Mouse (Mus musculus) megakaryocyte, embryonic 14.5 days (primary cell): ENCODE data around the gene Gmds. TPM values are rescaled to one million over a fixed set of nuclear protein-coding genes. Genes with fewer than 3 reads are reported as not detected.

Experiments used
- H3K27me3 ChIP-seq: replicated peaks from 2 replicates; pipeline ENCODE3; 2012; ENCODE audit warnings: inconsistent platforms
- H3K36me3 ChIP-seq: replicated peaks from 2 replicates; pipeline ENCODE3; 2012; ENCODE audit warnings: low read length, inconsistent platforms, mixed read lengths
- H3K4me1 ChIP-seq: 2 replicates; pipeline ENCODE4 v1.6.1; 2012; ENCODE audit warnings: inconsistent platforms
- H3K4me3 ChIP-seq: replicated peaks from 2 replicates; pipeline ENCODE3; 2012; ENCODE audit warnings: moderate library complexity, mild to moderate bottlenecking, inconsistent platforms
- H3K9me3 ChIP-seq: 2 replicates; pipeline ENCODE4 v1.6.1; 2012; ENCODE audit warnings: inconsistent platforms
- FLI1 ChIP-seq: IDR thresholded peaks from 2 replicates; pipeline ENCODE4 v1.6.1; 2012; ENCODE audit warnings: low read length, inconsistent platforms, mixed read lengths
- GATA1 ChIP-seq: IDR thresholded peaks from 3 replicates; pipeline ENCODE4 v1.6.1; 2012; ENCODE audit warnings: mixed read lengths, low read length, inconsistent platforms, borderline replicate concordance
- polyA plus RNA-seq: library from polyadenylated mRNA; stranded (reverse); fragments of >175 nt; gene quantifications from 2 replicates; pipeline ENCODE4 v1.2.3, GENCODE M21; 2012; ENCODE audit warnings: low replicate concordance; ENCODE audit not compliant: insufficient read depth

Gmds gene
- polyA plus RNA-seq, 1 experiment: 59.8 TPM

DNA sequence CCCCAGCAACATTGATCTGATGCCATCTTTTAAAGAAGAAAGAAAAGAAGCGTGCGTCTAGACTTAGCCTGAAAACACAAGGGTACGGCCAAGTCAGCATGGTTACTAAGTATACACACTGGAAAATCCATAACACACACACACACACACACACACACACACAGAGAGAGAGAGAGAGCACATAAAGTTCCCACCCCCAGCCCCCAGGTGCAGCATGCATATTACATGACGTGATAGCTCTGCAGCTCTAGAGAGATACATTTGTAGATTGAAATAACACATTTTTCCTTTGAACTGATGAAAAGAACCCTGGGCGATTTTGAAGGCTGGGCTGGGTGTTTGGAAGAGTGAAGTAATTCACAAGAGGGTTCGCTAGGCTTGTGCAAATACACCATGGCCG lies 553.8 kb downstream of the Gmds start:
- Histone ChIP-seq H3K27me3 (peaks cover 15% of the 10 kb centered on the region), H3K36me3 (no peaks in the 10 kb centered on the region), H3K4me1 (no peaks in the 10 kb centered on the region), H3K9me3 (peaks cover 7% of the 10 kb centered on the region), H3K4me3 (no peak overlapping the region)
- TF ChIP-seq GATA1 (no peak), FLI1 (no peak)

DNA sequence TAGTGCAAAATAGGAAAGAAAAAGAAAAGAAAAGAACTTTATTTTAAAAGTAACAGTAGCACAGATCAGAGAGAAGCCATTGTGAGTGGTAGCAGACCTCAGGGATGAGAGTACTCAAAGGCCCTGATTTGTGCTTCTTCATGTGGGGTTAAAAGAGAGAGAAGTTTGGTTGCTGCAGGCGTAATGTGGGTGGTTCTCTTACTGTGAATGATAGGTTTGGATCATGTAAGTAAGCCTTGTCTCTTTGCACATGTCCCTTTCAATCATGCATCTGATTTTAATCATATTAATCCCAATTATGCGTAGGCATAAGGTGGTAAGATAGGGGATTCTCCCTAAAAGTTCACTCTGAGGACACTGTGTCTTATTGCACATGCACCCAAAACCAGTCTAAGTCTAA lies 556.5 kb downstream of the Gmds start:
- no peak for TF ChIP-seq FLI1
- TF ChIP-seq GATA1: no peak
- Histone ChIP-seq H3K27me3 (peaks cover 15% of the 10 kb centered on the region), H3K4me1 (no peaks in the 10 kb centered on the region), H3K4me3 (no peak overlapping the region), H3K36me3 (no peaks in the 10 kb centered on the region), H3K9me3 (peaks cover 4% of the 10 kb centered on the region)

DNA sequence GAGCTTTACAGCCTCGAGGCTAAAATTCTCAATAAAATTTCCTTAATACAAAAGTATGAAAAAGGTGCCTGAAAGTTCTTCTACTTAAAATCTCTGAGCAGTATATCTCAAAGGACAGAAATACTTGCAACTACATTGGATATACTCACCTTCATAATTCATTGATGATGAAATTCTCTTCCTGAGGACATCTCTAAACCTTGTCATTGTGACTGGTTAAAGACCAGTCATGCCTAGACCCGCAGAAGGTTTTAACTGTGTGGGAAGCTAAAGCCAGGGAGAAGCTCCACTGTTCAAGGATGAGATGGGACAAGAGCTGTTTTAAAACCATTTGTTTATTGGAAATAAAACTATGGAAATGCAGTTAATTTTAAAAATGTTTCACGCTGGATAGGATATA lies 558.2 kb downstream of the Gmds start:
- H3K27me3 ChIP-seq: peaks cover 13% of the 10 kb centered on the region
- no peaks in the 10 kb centered on the region for H3K36me3 ChIP-seq
- H3K9me3 ChIP-seq: no peaks in the 10 kb centered on the region
- no peaks in the 10 kb centered on the region for H3K4me1 ChIP-seq
- no peak for TF ChIP-seq GATA1
- no peak for TF ChIP-seq FLI1
- no peak overlapping the region for H3K4me3 ChIP-seq

DNA sequence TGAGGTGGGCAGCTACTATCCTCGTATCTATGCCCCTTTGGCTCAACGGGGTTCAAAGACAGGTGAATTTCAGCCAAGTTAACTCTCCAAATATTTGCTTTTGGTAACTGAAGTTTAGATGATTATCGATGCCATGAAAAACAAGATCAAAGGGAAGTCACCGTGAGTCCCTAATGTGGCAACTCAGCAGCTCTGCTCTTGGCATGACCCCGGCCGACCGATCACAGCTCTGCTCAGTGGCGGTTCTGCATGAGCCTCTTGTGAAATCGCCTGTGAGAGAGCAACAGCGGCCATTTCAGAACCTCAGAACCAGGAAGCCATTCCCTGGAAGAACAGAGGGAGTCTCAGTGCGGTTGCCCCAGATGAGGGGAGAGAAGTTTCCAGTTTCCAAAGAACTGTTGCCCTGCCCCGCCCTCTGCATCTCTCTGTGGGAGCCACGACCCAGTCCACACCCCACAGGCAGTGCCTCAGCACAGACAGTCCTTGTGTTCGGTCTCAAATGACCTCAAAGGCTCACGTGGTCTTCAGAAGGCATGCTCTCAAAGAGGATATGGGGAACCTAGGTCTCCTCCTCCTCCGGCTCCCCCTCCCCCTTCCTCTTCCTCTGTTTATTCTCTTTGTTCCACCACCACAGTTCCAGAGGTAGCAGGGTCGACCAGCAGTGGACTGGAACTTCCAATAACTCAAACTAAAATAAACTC lies 559.1 kb downstream of the Gmds start:
- H3K36me3 ChIP-seq: no peaks in the 10 kb centered on the region
- H3K4me1 ChIP-seq: no peaks in the 10 kb centered on the region
- no peak overlapping the region for H3K4me3 ChIP-seq
- TF ChIP-seq FLI1 (no peak), GATA1 (no peak)
- no peaks in the 10 kb centered on the region for H3K9me3 ChIP-seq
- peaks cover 16% of the 10 kb centered on the region for H3K27me3 ChIP-seq

DNA sequence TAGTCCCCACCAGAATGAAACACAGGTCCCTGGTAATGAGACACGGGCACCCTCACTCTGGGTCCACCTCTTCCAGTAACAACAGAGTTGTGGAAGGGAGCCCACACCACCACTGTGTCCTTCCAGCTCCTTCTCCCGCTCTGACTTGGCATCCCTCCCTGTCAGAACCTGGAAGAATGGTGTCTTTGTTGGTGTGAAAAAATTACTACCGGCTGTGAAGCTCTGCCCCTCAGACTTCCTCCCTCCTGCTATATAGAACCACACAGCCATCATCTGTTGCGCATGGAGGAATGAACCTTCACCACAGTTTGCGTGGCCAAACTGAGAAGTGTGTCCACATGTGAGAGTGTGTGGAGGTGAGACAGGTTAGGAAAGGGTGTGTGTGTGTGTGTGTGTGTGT lies 562.8 kb downstream of the Gmds start:
- no peak for TF ChIP-seq GATA1
- TF ChIP-seq FLI1: no peak
- H3K27me3 ChIP-seq: peaks cover 16% of the 10 kb centered on the region
- H3K36me3 ChIP-seq: no peaks in the 10 kb centered on the region

DNA sequence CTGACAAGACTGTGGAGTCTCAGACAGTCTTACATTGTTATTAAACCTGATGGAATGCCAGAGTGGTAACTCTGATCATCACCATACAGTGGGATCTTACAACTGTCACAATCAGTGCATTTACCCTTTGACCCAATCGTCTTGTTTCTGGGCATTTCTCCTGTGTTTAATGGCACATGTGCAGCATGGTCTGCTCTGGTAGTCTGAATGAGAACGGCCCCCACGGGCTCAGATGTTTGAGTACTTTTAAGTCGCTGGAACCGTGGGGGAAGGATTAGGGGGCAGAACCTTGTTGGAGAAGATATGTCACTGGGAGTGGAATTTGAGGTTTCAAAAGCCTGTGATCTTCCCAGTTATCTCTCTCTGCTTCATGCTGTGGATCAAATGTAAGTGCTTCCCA lies 565.7 kb downstream of the Gmds start:
- H3K4me3 ChIP-seq: no peak overlapping the region
- TF ChIP-seq FLI1 (no peak), GATA1 (no peak)
- no peaks in the 10 kb centered on the region for H3K36me3 ChIP-seq
- no peaks in the 10 kb centered on the region for H3K9me3 ChIP-seq
- H3K4me1 ChIP-seq: no peaks in the 10 kb centered on the region
- H3K27me3 ChIP-seq: peaks cover 14% of the 10 kb centered on the region

More for the DNA sequence above, 562.8 kb downstream of the Gmds start:
- H3K4me1 ChIP-seq: no peaks in the 10 kb centered on the region
- no peak overlapping the region for H3K4me3 ChIP-seq
- H3K9me3 ChIP-seq: no peaks in the 10 kb centered on the region
